Mouse (Mus musculus) liver, embryonic 14.5 days (tissue): ENCODE results near the gene Rras2.

Source experiments
- CTCF ChIP-seq: IDR thresholded peaks from 2 replicates; pipeline ENCODE4 v1.5.1; 2016; ENCODE audit warnings: antibody characterized with exemption, low read depth, control low read depth
- EP300 ChIP-seq: IDR thresholded peaks from 2 replicates; pipeline ENCODE4 v1.6.1; 2016; ENCODE audit warnings: antibody characterized with exemption, low read depth

GRCm38 (mm10) chr7:114062451-114062850, 55.1 kb downstream of the Rras2 start:
- TF ChIP-seq CTCF, result no peak
- TF ChIP-seq EP300, result no peak
